ENCODE assay signal across 21 mouse cellular contexts in the genomic region with DNA sequence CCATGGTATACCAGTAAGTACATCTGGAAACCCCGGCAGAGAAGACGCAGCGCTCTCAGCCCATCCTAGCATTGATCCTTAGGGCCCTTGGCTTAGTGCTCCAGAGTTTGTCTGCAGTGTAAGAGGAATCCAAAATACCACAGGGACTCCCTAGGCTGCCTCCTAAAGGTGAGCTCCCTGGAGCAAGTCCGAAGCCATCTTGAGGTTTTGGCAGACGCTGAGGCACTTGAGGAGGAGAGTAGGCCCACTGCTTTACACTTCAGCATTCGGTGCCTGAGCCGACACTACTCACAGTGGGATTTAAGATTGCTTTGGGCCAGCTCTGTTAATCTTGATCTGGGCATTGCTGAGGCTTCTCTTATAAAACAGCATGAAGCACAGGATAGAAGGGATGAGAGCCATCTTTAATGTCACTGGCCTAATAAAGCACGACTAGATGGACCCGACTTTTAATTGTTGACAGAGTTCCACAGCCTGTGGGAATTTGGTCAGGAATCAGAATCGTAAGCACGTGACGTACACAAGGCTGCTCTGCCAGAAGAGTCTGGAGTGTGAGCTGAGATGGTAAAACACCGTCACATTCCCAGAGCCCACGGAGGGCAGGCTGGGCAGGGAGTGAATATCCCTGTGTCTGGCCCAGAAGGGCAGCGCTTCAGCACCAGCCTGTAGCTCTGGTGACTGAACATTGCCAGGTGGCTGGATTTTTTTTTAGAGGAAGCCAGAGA. TPM values are rescaled to one million over a fixed set of nuclear protein-coding genes. Genes with fewer than 3 reads are reported as not detected.
DNase-seq lines count a peak whose midpoint lies in the region; ATAC-seq and TF ChIP-seq lines count a peak whose summit lies in the region.
"Had no signal": no experiment of that assay in that cellular context is flagged by ENCODE, and none has a peak within 500 bp of the region (broad histone marks: within the 10 kb centered on the region; RNA-seq: fewer than 3 reads in every experiment).

No protein-coding gene starts in this region.

- no peak overlapping the region for H3K9ac ChIP-seq in lung, postnatal 0 days (replicated peaks; ENCODE audit: low read depth)
- H3K9ac ChIP-seq: embryonic facial prominence, embryonic 13.5 days; forebrain, embryonic 13.5 days; forebrain, postnatal 0 days; heart, embryonic 15.5 days; hindbrain, embryonic 13.5 days had no signal

- no peak for TF ChIP-seq CTCF in cerebellum, adult 2 months (IDR thresholded peaks at IDR 0.05; ENCODE audit: borderline replicate concordance, insufficient read depth, low read depth, low read length)
- TF ChIP-seq CTCF in lung, postnatal 0 days (IDR thresholded peaks at IDR 0.05): no peak

- H3K4me1 ChIP-seq in cerebellum, adult 2 months (ENCODE audit: control insufficient read depth, insufficient read depth, low read length): no peaks in the 10 kb centered on the region
- H3K4me1 ChIP-seq in lung, postnatal 0 days (ENCODE audit: insufficient read depth, low read depth, low read length): no peaks in the 10 kb centered on the region
- H3K4me1 ChIP-seq: embryonic facial prominence, embryonic 13.5 days; forebrain, embryonic 13.5 days; hindbrain, embryonic 13.5 days had no signal

- WGBS in cerebellum, adult 2 months: 68% methylated on average over 15 of the region's 15 CpGs
- WGBS in lung, postnatal 0 days: 77% methylated on average over 15 of the region's 15 CpGs

- no peak for ATAC-seq in cerebellum, adult (ENCODE audit: insufficient number of reproducible peaks, low FRiP score, low TSS enrichment)
- peak; percentile 67 for ATAC-seq in lung, postnatal 0 days
- ATAC-seq: activated CD4-positive, CD25-positive, alpha-beta regulatory T cell, adult 4 months; forebrain, embryonic 13.5 days; forebrain, postnatal 0 days; hindbrain, postnatal 0 days; Patski had no signal

- TF ChIP-seq EP300 in lung, postnatal 0 days (IDR thresholded peaks at IDR 0.05): no peak

- 0 out of 2 replicates have a peak overlapping the region, but pooled peaks have one; percentile 39 for H3K27ac ChIP-seq in cerebellum, adult 2 months (ENCODE audit: insufficient read depth, low read length)
- H3K27ac ChIP-seq in lung, postnatal 0 days (ENCODE audit: low read length): peak overlapping the region; percentile 65
- H3K27ac ChIP-seq: embryonic facial prominence, embryonic 13.5 days; forebrain, embryonic 13.5 days; heart, adult 2 months; heart, embryonic 15.5 days; hindbrain, embryonic 13.5 days; hindbrain, postnatal 0 days had no signal

- no peak overlapping the region for H3K4me2 ChIP-seq in lung, postnatal 0 days (replicated peaks; ENCODE audit: low read depth, low read length)
- H3K4me2 ChIP-seq: embryonic facial prominence, embryonic 13.5 days; forebrain, embryonic 13.5 days; heart, embryonic 11.5 days; heart, embryonic 15.5 days; hindbrain, embryonic 13.5 days had no signal

- no peaks in the 10 kb centered on the region for H3K9me3 ChIP-seq in lung, postnatal 0 days (ENCODE audit: low read length)
- H3K9me3 ChIP-seq: forebrain, embryonic 13.5 days; heart, embryonic 15.5 days; hindbrain, embryonic 13.5 days had no signal

- H3K27me3 ChIP-seq in cerebellum, adult 2 months (ENCODE audit: control insufficient read depth, insufficient read depth, low read length): no peaks in the 10 kb centered on the region
- no peaks in the 10 kb centered on the region for H3K27me3 ChIP-seq in lung, postnatal 0 days (replicated peaks; ENCODE audit: insufficient read depth, low read length)
- H3K27me3 ChIP-seq: CH12.LX; embryonic facial prominence, embryonic 13.5 days; forebrain, embryonic 13.5 days; heart, embryonic 15.5 days; hindbrain, embryonic 13.5 days; Patski had no signal

- H3K36me3 ChIP-seq in lung, postnatal 0 days (ENCODE audit: insufficient read depth, low read length): peaks cover 10% of the 10 kb centered on the region

- no peak for TF ChIP-seq POLR2A in cerebellum, adult 2 months (IDR thresholded peaks at IDR 0.05; ENCODE audit: borderline replicate concordance, insufficient read depth, low read length)

- peak in 1 of 2 experiments; percentile 62 for DNase-seq in cerebellum, adult 2 months
- no peak for DNase-seq in lung, postnatal 0 days (ENCODE audit: low spot score)
- DNase-seq in lung, postnatal 4 days: no peak
- peak; percentile 34 for DNase-seq in lung, postnatal 14 days
- DNase-seq in layer of hippocampus, postnatal 14 days (ENCODE audit: low spot score in 2 of 2): no peak
- DNase-seq: adrenal gland, postnatal 14 days; cerebellum, adult 9-11 months; forebrain, postnatal 0 days; gastrocnemius, postnatal 14 days; heart, adult 2 months; heart, postnatal 14 days had no signal

- no peak overlapping the region for H3K4me3 ChIP-seq in cerebellum, adult 2 months (replicated peaks; ENCODE audit: insufficient read depth, low read depth, low read length)
- no peak overlapping the region for H3K4me3 ChIP-seq in lung, postnatal 0 days (ENCODE audit: low read depth, low read length)
- H3K4me3 ChIP-seq: embryonic facial prominence, embryonic 13.5 days; forebrain, embryonic 13.5 days; heart, adult 2 months; heart, embryonic 15.5 days; hindbrain, embryonic 13.5 days had no signal

RNA-seq across cellular contexts. Expression of a gene that starts 46.8 kb away (rescaled TPM):
- 18.7 and 19.0 TPM in 2 replicates for polyA plus RNA-seq in cerebellum, adult 2 months (2012; rRNA removed)
- 12.3 and 14.6 TPM in 2 replicates for polyA plus RNA-seq in lung, postnatal 0 days (2015; fragmentation: Nextera tagmentation; extraction: Ambion mirVana)
- total RNA-seq in layer of hippocampus, postnatal 14 days (2021): 10 to 100 TPM; 26.9 to 27.7 TPM
